Mouse (Mus musculus) embryonic facial prominence, embryonic 13.5 days (tissue): ENCODE results near the gene Gm11983. TPM values are rescaled to one million over a fixed set of nuclear protein-coding genes. Genes with fewer than 3 reads are reported as not detected.

Experiments used
- polyA plus RNA-seq: library from polyadenylated mRNA; unstranded; fragments of >200 nt; fragmentation: Nextera tagmentation; extraction: Ambion mirVana; gene quantifications from 2 replicates; pipeline ENCODE4 v1.2.1, GENCODE M21; 2015

The Gm11983 gene
- polyA plus RNA-seq, 1 experiment from 2014 or later, result not detected

Other genes starting within 250 kb of the Gm11983 start
- 2.9 and 3.4 TPM in 2 replicates for gene Nacad, start 231.6 kb downstream of the Gm11983 start, polyA plus RNA-seq
- 33.6 and 38.5 TPM in 2 replicates for gene Tbrg4, start 211.6 kb downstream of the Gm11983 start, polyA plus RNA-seq
- not detected in 2 replicates for gene Wap, start 199.0 kb downstream of the Gm11983 start, polyA plus RNA-seq
- gene Ramp3, start 179.1 kb downstream of the Gm11983 start, polyA plus RNA-seq, result 6.7 and 8.0 TPM in 2 replicates
- gene Adcy1, start 225.8 kb upstream of the Gm11983 start, polyA plus RNA-seq, result 1.1 and 1.2 TPM in 2 replicates